Mouse (Mus musculus) forebrain, embryonic 12.5 days (tissue): ENCODE results near the gene Ppt1. TPM values are rescaled to one million over a fixed set of nuclear protein-coding genes. Genes with fewer than 3 reads are reported as not detected.
"Not testable (repeated sequence)": the region's sequence is repeated elsewhere in the genome, so short reads cannot be mapped to it uniquely, and the experiment has no call there.

Source experiments
- ATAC-seq: fragments of 200-750 bp; cut with Nextera tagmentation; 2 replicates; pipeline ENCODE4 v1.8.0; 2017; ENCODE audit warnings: moderate TSS enrichment; ENCODE audit not compliant: low FRiP score
- H3K27ac ChIP-seq: fragments of 300-500 bp; sonication (generic); 2 replicates; pipeline ENCODE4 v1.5.1; 2016; ENCODE audit warnings: mild to moderate bottlenecking
- H3K27me3 ChIP-seq: fragments of 300-500 bp; sonication (generic); 2 replicates; pipeline ENCODE4 v1.6.1; 2016; ENCODE audit warnings: mild to moderate bottlenecking
- H3K36me3 ChIP-seq: fragments of 300-500 bp; sonication (generic); replicated peaks from 2 replicates; pipeline ENCODE4 v1.6.1; 2016; ENCODE audit warnings: mild to moderate bottlenecking
- H3K4me1 ChIP-seq: fragments of 300-500 bp; sonication (generic); 2 replicates; pipeline ENCODE4 v1.6.1; 2016
- H3K4me2 ChIP-seq: fragments of 300-500 bp; sonication (generic); 2 replicates; pipeline ENCODE4 v1.6.1; 2016; ENCODE audit warnings: mild to moderate bottlenecking, moderate library complexity
- H3K4me3 ChIP-seq: fragments of 300-500 bp; sonication (generic); replicated peaks from 2 replicates; pipeline ENCODE4 v1.5.1; 2016; ENCODE audit warnings: mild to moderate bottlenecking
- H3K9ac ChIP-seq: fragments of 300-500 bp; sonication (generic); 2 replicates; pipeline ENCODE4 v1.6.1; 2016; ENCODE audit warnings: mild to moderate bottlenecking
- H3K9me3 ChIP-seq: fragments of 300-500 bp; sonication (generic); 2 replicates; pipeline ENCODE4 v1.6.1; 2016
- WGBS: fragments of 180-500 bp; shearing (Covaris S2); methylation state at CpG from one replicate; pipeline ENCODE4 v1.1.7; 2016; 5-methylcytosine and 5-hydroxymethylcytosine counted together
- polyA plus RNA-seq: library from polyadenylated mRNA; unstranded; fragments of >200 nt; fragmentation: Nextera tagmentation; extraction: Ambion mirVana; gene quantifications from 2 replicates; pipeline ENCODE4 v1.2.1, GENCODE M21; 2016

Ppt1 gene
- 69.4 and 70.1 TPM in 2 replicates for polyA plus RNA-seq

DNA sequence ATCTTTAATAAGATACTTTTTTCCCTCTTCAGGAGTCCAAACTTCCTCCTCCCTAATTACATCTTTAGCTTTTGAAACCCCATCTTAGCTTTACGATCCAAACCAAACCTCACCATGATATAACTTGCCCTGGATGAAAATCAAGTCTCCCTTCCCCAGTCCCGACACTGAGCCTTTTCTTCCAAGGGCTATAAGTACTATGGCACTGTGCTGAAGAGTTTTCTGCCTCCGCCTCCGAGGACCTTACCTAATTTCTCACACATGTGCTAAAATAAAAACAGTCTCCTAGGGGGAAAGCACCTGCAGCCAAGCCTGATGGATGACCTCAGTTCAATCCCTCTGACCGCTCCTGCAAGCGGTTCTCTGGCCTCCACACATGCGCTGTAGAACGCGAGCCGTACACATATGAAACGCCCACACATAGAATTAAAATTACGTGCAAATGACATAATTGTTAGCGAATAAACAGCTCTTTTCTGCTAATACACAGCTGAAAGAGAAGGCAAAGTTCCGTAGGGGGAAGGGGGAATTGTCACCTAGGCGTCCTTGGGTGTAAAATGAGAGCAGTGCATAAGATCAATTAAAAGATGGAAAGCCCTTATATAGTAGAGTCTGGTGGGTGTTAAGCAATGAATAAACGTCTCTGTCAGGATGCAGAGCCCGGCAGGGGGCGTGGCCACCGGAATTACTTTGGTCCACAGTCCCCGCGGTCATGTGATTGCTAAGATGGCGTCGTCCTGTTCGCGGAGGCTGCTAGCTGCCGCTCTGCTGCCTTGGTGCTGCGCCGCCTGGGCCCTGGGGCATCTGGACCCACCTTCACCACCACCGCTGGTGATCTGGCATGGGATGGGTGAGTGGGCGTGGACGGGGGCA lies at the start of gene Ppt1:
Gene Ppt1 (plus strand): TSS at position 713 of the 873 bp plus-strand sequence.
- Histone ChIP-seq H3K36me3 (no peaks in the 10 kb centered on the region), H3K27me3 (no peaks in the 10 kb centered on the region), H3K4me3 (peak within 1 kb of the TSS; percentile 64), H3K4me2 (peak within 1 kb of the TSS; percentile 78), H3K4me1 (peaks cover 50% of the 10 kb centered on the region), H3K9me3 (no peaks in the 10 kb centered on the region), H3K27ac (peak within 1 kb of the TSS; percentile 81), H3K9ac (peak within 1 kb of the TSS; percentile 62)
- peak; percentile 88 for ATAC-seq
- WGBS: 3% methylated on average over 31 of the region's 31 CpGs

DNA sequence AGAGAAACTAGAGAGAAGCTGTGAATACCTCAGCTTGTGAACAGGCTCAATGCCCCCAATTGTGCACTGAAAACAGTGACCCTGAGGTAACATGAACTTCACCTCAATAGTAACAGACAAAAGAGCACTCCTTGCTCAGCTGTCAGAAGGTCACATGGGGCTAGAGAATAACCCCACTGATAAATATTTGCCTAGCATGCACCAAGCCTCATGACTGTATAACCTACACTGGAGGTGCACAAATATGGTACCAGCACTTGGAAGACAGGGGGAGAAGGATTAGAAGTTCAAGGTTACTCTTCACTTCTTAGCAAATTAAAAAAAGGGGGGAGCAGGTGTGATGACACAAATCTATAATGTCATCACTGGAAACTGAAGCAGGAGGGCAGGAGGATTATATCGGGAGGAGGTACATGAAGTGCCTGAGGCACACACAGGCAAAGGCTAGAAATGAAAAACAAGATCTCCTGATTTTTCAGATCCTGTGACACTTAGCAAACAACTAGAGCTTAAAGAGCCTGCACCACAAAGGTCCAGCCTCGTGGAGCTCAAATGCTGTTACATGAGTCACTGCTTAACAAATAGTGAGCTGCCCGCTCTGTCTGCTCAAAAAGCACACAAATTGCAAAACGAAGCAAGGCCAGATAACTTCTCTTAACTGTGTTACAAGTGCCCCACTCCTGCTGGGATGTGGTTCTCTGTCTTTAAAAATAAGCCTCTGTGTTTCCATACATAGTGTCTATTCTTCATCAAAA lies 46.5 kb upstream of the Ppt1 start:
- Histone ChIP-seq H3K27ac (no peak overlapping the region), H3K4me2 (no peak overlapping the region), H3K4me1 (no peaks in the 10 kb centered on the region), H3K36me3 (no peaks in the 10 kb centered on the region), H3K9me3 (no peaks in the 10 kb centered on the region), H3K4me3 (no peak overlapping the region), H3K9ac (no peak overlapping the region), H3K27me3 (no peaks in the 10 kb centered on the region)
- 76% methylated on average over 4 of the region's 4 CpGs for WGBS
- ATAC-seq: no peak

DNA sequence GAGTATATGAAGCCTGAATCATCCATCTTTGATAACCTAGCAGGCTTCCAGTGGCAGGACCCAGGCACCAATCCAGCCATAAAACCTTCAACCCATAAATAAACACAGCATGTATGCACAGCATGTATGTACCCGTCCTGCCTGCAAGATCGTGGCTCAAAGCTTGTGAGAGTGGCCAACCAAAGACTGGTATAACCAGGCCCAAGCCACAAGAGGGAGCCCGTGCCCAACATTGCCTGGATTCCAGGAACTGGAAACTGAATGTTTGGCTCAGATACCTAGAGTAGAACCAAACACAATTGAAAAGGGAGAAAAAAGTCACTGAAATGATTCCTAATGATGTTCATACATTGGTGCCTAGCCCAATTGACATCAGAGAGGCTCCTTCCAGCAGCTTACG lies 27.9 kb upstream of the Ppt1 start:
- peak; percentile 49; the same call in 1 of the 2 replicates for ATAC-seq
- no peaks in the 10 kb centered on the region for H3K4me1 ChIP-seq
- no peak overlapping the region for H3K4me2 ChIP-seq
- H3K36me3 ChIP-seq: no peaks in the 10 kb centered on the region
- 25% methylated on average over 4 of the region's 4 CpGs for WGBS
- H3K27ac ChIP-seq: no peak overlapping the region
- no peaks in the 10 kb centered on the region for H3K9me3 ChIP-seq
- no peaks in the 10 kb centered on the region for H3K27me3 ChIP-seq
- H3K4me3 ChIP-seq: no peak overlapping the region
- no peak overlapping the region for H3K9ac ChIP-seq

- no peaks in the 10 kb centered on the region for H3K36me3 ChIP-seq
- H3K9ac ChIP-seq: no peak overlapping the region
- H3K4me3 ChIP-seq: no peak overlapping the region
- WGBS: 63% methylated on average over 1 of the region's 1 CpGs
- ATAC-seq: no peak
- H3K4me1 ChIP-seq: no peaks in the 10 kb centered on the region
- no peak overlapping the region for H3K27ac ChIP-seq
- H3K9me3 ChIP-seq: no peaks in the 10 kb centered on the region
- no peak overlapping the region for H3K4me2 ChIP-seq
- H3K27me3 ChIP-seq: no peaks in the 10 kb centered on the region
Observed at GRCm38 (mm10) chr4:122811180-122811579, 24.9 kb upstream of the Ppt1 start.

DNA sequence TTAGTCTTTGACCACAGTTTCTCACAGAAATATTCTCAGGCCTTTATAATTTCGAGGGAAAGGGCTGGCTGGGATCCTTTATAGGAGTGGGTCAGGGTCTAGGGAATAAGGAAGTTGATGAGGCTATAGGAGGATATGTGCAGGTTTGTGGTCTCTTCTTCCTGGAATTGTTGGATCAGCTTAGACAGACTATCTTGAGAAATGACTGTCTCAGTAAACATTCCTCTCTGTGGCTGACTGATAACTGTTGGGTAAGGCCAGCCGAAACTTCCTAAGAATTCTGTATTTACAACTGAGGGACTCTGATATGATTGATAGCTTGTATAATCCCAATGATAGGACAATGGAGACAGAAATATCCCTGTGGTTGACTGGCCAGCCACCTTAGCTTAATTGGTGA lies 24.2 kb upstream of the Ppt1 start:
- Histone ChIP-seq H3K4me1 (no peaks in the 10 kb centered on the region), H3K4me3 (no peak overlapping the region), H3K9ac (no peak overlapping the region), H3K9me3 (no peaks in the 10 kb centered on the region), H3K4me2 (no peak overlapping the region), H3K36me3 (no peaks in the 10 kb centered on the region), H3K27me3 (no peaks in the 10 kb centered on the region), H3K27ac (no peak overlapping the region)
- 71% methylated on average over 2 of the region's 2 CpGs for WGBS
- no peak for ATAC-seq

- WGBS: 75% methylated on average over 1 of the region's 1 CpGs
- H3K27me3 ChIP-seq: no peaks in the 10 kb centered on the region
- ATAC-seq: no peak
Observed at GRCm38 (mm10) chr4:122816202-122816601, 19.8 kb upstream of the Ppt1 start.

DNA sequence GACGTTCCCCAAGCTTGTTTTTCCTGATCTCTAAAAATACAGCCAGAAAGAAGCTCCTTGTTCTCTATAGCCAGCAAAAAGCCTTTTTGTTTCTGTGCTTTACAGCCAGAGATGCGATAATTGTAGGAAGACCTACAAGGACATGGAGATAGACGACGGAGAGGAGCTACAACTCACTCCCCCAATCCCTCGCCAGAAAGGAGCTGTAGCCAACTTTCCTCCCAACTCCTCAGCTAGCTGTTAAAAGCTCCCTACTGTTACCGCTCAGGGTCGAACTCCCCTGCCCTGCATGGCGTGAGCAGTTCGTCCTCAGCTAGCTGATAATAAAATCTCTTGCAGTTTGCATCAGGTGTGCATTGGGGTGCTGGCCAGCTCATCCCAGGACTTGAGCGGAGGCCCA lies 15.1 kb upstream of the Ppt1 start:
- not testable (repeated sequence) for H3K4me3 ChIP-seq, H3K36me3 ChIP-seq, H3K4me1 ChIP-seq, H3K9me3 ChIP-seq, H3K4me2 ChIP-seq, ATAC-seq, H3K27ac ChIP-seq, H3K27me3 ChIP-seq, H3K9ac ChIP-seq
- WGBS: 34% methylated on average over 10 of the region's 10 CpGs

More at GRCm38 (mm10) chr4:122816202-122816601, 19.8 kb upstream of the Ppt1 start:
- no peaks in the 10 kb centered on the region for H3K36me3 ChIP-seq
- H3K4me2 ChIP-seq: no peak overlapping the region
- no peak overlapping the region for H3K27ac ChIP-seq
- no peaks in the 10 kb centered on the region for H3K9me3 ChIP-seq
- H3K4me1 ChIP-seq: no peaks in the 10 kb centered on the region
- H3K9ac ChIP-seq: no peak overlapping the region
- no peak overlapping the region for H3K4me3 ChIP-seq

DNA sequence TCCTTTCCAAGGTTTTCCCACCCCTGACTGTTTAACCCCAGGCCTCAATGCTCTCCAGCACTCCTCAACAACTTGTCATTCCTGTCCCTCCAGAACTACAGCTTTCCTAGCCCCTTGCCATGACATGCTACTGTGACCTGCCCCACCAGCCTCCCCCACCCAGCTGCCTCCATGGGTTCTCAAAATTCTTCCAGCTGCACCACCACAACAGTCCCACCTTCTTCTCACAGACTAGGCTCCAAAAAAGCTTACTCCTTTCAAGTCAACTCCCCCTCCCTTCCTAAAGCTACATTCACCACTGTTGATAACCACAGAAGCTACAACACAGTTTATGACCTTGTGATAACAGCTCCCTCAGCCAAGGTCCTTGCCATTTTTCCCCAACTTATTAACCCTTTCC lies 8.4 kb upstream of the Ppt1 start:
- Histone ChIP-seq H3K9ac (no peak overlapping the region), H3K4me2 (no peak overlapping the region), H3K4me3 (no peak overlapping the region), H3K27ac (no peak overlapping the region), H3K4me1 (peaks cover 17% of the 10 kb centered on the region), H3K36me3 (no peaks in the 10 kb centered on the region), H3K27me3 (no peaks in the 10 kb centered on the region), H3K9me3 (no peaks in the 10 kb centered on the region)
- ATAC-seq: no peak

- Histone ChIP-seq H3K9ac (no peak overlapping the region), H3K36me3 (no peaks in the 10 kb centered on the region), H3K4me2 (no peak overlapping the region), H3K27ac (no peak overlapping the region), H3K27me3 (no peaks in the 10 kb centered on the region), H3K9me3 (no peaks in the 10 kb centered on the region), H3K4me1 (peaks cover 19% of the 10 kb centered on the region), H3K4me3 (no peak overlapping the region)
- 94% methylated on average over 6 of the region's 6 CpGs for WGBS
- no peak for ATAC-seq
Observed at GRCm38 (mm10) chr4:122829339-122829738, 6.7 kb upstream of the Ppt1 start.

DNA sequence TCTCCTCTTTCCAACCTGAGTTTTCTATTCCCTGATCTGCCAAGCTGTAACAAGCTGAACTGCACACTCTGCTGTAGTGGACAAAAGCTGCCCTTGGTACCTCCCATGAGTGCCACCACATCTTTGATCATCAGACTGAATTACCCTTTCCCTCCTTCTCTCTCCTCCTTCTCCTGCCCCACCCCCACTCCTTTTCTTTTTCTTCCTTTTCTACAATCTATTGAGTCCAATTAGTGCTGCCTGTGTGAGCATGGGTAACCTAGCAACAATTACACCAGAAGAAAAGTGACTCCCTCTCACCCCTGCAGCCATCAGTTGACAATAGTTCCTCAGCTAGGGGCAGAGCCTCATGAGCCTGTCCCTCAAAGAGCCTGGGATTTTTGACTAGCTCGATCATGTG lies 4.2 kb upstream of the Ppt1 start:
- peak; percentile 77 for ATAC-seq
- Histone ChIP-seq H3K4me3 (no peak overlapping the region), H3K4me1 (peaks cover 36% of the 10 kb centered on the region), H3K9ac (no peak overlapping the region), H3K27me3 (no peaks in the 10 kb centered on the region), H3K27ac (peak overlapping the region; percentile 85), H3K9me3 (no peaks in the 10 kb centered on the region), H3K36me3 (no peaks in the 10 kb centered on the region), H3K4me2 (0 out of 2 replicates have a peak overlapping the region, but pooled peaks have one; percentile 4)
- 12% methylated on average over 1 of the region's 1 CpGs for WGBS

- peaks cover 46% of the 10 kb centered on the region for H3K4me1 ChIP-seq
- 0% methylated on average over 7 of the region's 7 CpGs for WGBS
- H3K9ac ChIP-seq: peak overlapping the region; percentile 62
- H3K27me3 ChIP-seq: no peaks in the 10 kb centered on the region
- peak overlapping the region; percentile 78 for H3K4me2 ChIP-seq
- 0 out of 2 replicates have a peak overlapping the region, but pooled peaks have one; percentile 81 for H3K27ac ChIP-seq
- no peaks in the 10 kb centered on the region for H3K9me3 ChIP-seq
- ATAC-seq: no peak; the same call in 1 of the 2 replicates
- no peaks in the 10 kb centered on the region; the same call in 1 of the 2 replicates for H3K36me3 ChIP-seq
- H3K4me3 ChIP-seq: peak overlapping the region; percentile 64
Observed at GRCm38 (mm10) chr4:122836403-122836775, 347 bp downstream of the Ppt1 start.

- H3K27ac ChIP-seq: no peak overlapping the region
- 76% methylated on average over 6 of the region's 6 CpGs for WGBS
- no peak for ATAC-seq
- no peaks in the 10 kb centered on the region for H3K9me3 ChIP-seq
- peak overlapping the region; percentile 64; the same call in 1 of the 2 replicates for H3K4me3 ChIP-seq
- peaks cover 37% of the 10 kb centered on the region for H3K4me1 ChIP-seq
- H3K9ac ChIP-seq: no peak overlapping the region
- no peaks in the 10 kb centered on the region for H3K27me3 ChIP-seq
- peaks cover 8% of the 10 kb centered on the region for H3K36me3 ChIP-seq
- H3K4me2 ChIP-seq: peak overlapping the region; percentile 78
Observed at GRCm38 (mm10) chr4:122837180-122837730, 1.2 kb downstream of the Ppt1 start.
